Mouse (Mus musculus) MEL (cell line): ENCODE data around the gene Usp45. TPM values are rescaled to one million over a fixed set of nuclear protein-coding genes. Genes with fewer than 3 reads are reported as not detected.

Experiments
- DNase-seq: peaks from one replicate; pipeline ENCODE4 v3.0.0; 2011; ENCODE audit warnings: low read depth, low spot score
- H3K27ac ChIP-seq: 2 replicates; pipeline ENCODE4 v1.5.1; 2012; ENCODE audit warnings: low read depth, mild to moderate bottlenecking, control low read depth, low read length, moderate library complexity; ENCODE audit not compliant: control insufficient read depth
- H3K27me3 ChIP-seq, 2 experiments: fragments of 150-350 bp in 1 of 2; sonication (generic) in 1 of 2; 2 replicates each; pipeline ENCODE4 v1.6.1; 2012; ENCODE audit warnings: low read length in 2 of 2, mild to moderate bottlenecking in 2 of 2, improper control_type of control experiment in 1 of 2, moderate library complexity in 1 of 2; ENCODE audit not compliant: insufficient read depth in 2 of 2, control insufficient read depth in 1 of 2
- H3K36me3 ChIP-seq, 2 experiments: 2 replicates each; pipeline ENCODE4 v1.6.1; 2012 to 2014; ENCODE audit warnings: low read length in 2 of 2, improper control_type of control experiment in 1 of 2, inconsistent platforms in 1 of 2, mild to moderate bottlenecking in 1 of 2; ENCODE audit not compliant: insufficient read depth in 2 of 2, control insufficient read depth in 1 of 2
- H3K4me1 ChIP-seq, 2 experiments: fragments of 150-350 bp in 1 of 2; sonication (generic) in 1 of 2; 2 replicates each; pipeline ENCODE4 v1.6.1; 2012; ENCODE audit warnings: low read length in 2 of 2, improper control_type of control experiment in 1 of 2, mild to moderate bottlenecking in 1 of 2; ENCODE audit not compliant: insufficient read depth in 2 of 2, control insufficient read depth in 1 of 2
- H3K4me3 ChIP-seq, 2 experiments: fragments of 150-350 bp in 1 of 2; sonication (generic) in 1 of 2; 2 replicates each; pipeline ENCODE4 v1.5.1; 2012; ENCODE audit warnings: low read depth in 2 of 2, low read length in 2 of 2, mild to moderate bottlenecking in 2 of 2, moderate library complexity in 2 of 2, control low read depth in 1 of 2, improper control_type of control experiment in 1 of 2; ENCODE audit not compliant: control insufficient read depth in 1 of 2, insufficient read depth in 1 of 2
- H3K79me2 ChIP-seq: 2 replicates; pipeline ENCODE4 v1.6.1; 2012; ENCODE audit warnings: mild to moderate bottlenecking, low read length, moderate library complexity; ENCODE audit not compliant: control insufficient read depth, poor library complexity, insufficient read depth
- H3K9ac ChIP-seq: 2 replicates; pipeline ENCODE4 v1.6.1; 2012; ENCODE audit warnings: low read depth, mild to moderate bottlenecking, control low read depth, low read length, moderate library complexity; ENCODE audit not compliant: control insufficient read depth, poor library complexity, severe bottlenecking
- H3K9me3 ChIP-seq: fragments of 150-350 bp; sonication (generic); replicated peaks from 2 replicates; pipeline ENCODE4 v1.6.1; 2012; ENCODE audit warnings: mild to moderate bottlenecking, low read length, improper control_type of control experiment, moderate library complexity; ENCODE audit not compliant: insufficient read depth
- BHLHE40 ChIP-seq: IDR thresholded peaks from 2 replicates; pipeline ENCODE4 v1.6.1; 2012; ENCODE audit warnings: low read depth, mild to moderate bottlenecking, inconsistent platforms, low read length, improper control_type of control experiment, borderline replicate concordance
- E2F4 ChIP-seq: IDR thresholded peaks from 2 replicates; pipeline ENCODE4 v1.6.1; 2011; ENCODE audit warnings: low read depth, low read length, improper control_type of control experiment, borderline replicate concordance
- ELF1 ChIP-seq: IDR thresholded peaks from 2 replicates; pipeline ENCODE4 v1.6.1; 2014; ENCODE audit warnings: low read depth, mild to moderate bottlenecking, inconsistent platforms, low read length, improper control_type of control experiment, moderate library complexity
- EP300 ChIP-seq, 2 experiments: IDR thresholded peaks; 2 replicates each; pipeline ENCODE4 v1.6.1; 2011; ENCODE audit warnings: improper control_type of control experiment in 2 of 2, low read length in 2 of 2, low read depth in 1 of 2, mild to moderate bottlenecking in 1 of 2
- ETS1 ChIP-seq: IDR thresholded peaks from 2 replicates; pipeline ENCODE4 v1.6.1; 2012; ENCODE audit warnings: low read depth, mild to moderate bottlenecking, inconsistent platforms, low read length, improper control_type of control experiment, moderate library complexity
- HCFC1 ChIP-seq: IDR thresholded peaks from 2 replicates; pipeline ENCODE4 v1.6.1; 2012; ENCODE audit warnings: low read depth, mild to moderate bottlenecking, inconsistent platforms, low read length, improper control_type of control experiment, moderate library complexity
- MAX ChIP-seq: IDR thresholded peaks from 2 replicates; pipeline ENCODE4 v1.6.1; 2011; ENCODE audit warnings: low read length, improper control_type of control experiment
- MEF2A ChIP-seq: IDR thresholded peaks from 2 replicates; pipeline ENCODE4 v1.6.1; 2014; ENCODE audit warnings: low read depth, mild to moderate bottlenecking, inconsistent platforms, low read length, improper control_type of control experiment; ENCODE audit not compliant: poor library complexity, insufficient replicate concordance, severe bottlenecking; ENCODE audit errors: extremely low read depth
- MXI1 ChIP-seq: IDR thresholded peaks from 2 replicates; pipeline ENCODE4 v1.6.1; 2011; ENCODE audit warnings: mild to moderate bottlenecking, low read depth, low read length, improper control_type of control experiment
- MYB ChIP-seq: IDR thresholded peaks from 2 replicates; pipeline ENCODE4 v1.6.1; 2011; ENCODE audit warnings: mild to moderate bottlenecking, low read depth, low read length, improper control_type of control experiment
- NELFE ChIP-seq: IDR thresholded peaks from 2 replicates; pipeline ENCODE4 v1.6.1; 2011; ENCODE audit warnings: low read depth, low read length, improper control_type of control experiment
- POLR2A ChIP-seq, 2 experiments: IDR thresholded peaks; 2 replicates each; pipeline ENCODE4 v1.6.1; 2011 to 2012; ENCODE audit warnings: low read length in 2 of 2, mild to moderate bottlenecking in 2 of 2, control low read depth in 1 of 2, improper control_type of control experiment in 1 of 2, low read depth in 1 of 2, moderate library complexity in 1 of 2; ENCODE audit not compliant: control insufficient read depth in 1 of 2, insufficient read depth in 1 of 2, poor library complexity in 1 of 2
- RAD21 ChIP-seq: IDR thresholded peaks from 2 replicates; pipeline ENCODE4 v1.6.1; 2011; ENCODE audit warnings: mild to moderate bottlenecking, low read depth, low read length, improper control_type of control experiment
- SIN3A ChIP-seq: IDR thresholded peaks from 2 replicates; pipeline ENCODE4 v1.6.1; 2012; ENCODE audit warnings: low read length, improper control_type of control experiment, inconsistent platforms
- SMC3 ChIP-seq: IDR thresholded peaks from 2 replicates; pipeline ENCODE4 v1.6.1; 2011; ENCODE audit warnings: low read depth, low read length, improper control_type of control experiment
- TBP ChIP-seq: IDR thresholded peaks from 2 replicates; pipeline ENCODE4 v1.8.0; 2011; ENCODE audit warnings: low read depth, low read length, improper control_type of control experiment
- TCF12 ChIP-seq: IDR thresholded peaks from 2 replicates; pipeline ENCODE4 v1.6.1; 2014; ENCODE audit warnings: low read depth, mild to moderate bottlenecking, inconsistent platforms, low read length, improper control_type of control experiment, moderate library complexity
- UBTF ChIP-seq: IDR thresholded peaks from 2 replicates; pipeline ENCODE4 v1.6.1; 2012; ENCODE audit warnings: low read depth, mild to moderate bottlenecking, inconsistent platforms, low read length, improper control_type of control experiment, moderate library complexity, borderline replicate concordance; ENCODE audit not compliant: insufficient read depth
- USF1 ChIP-seq: IDR thresholded peaks from 2 replicates; pipeline ENCODE4 v1.6.1; 2014; ENCODE audit warnings: low read depth, mild to moderate bottlenecking, inconsistent platforms, low read length, improper control_type of control experiment, moderate library complexity
- USF2 ChIP-seq, 2 experiments: IDR thresholded peaks; 2 replicates each; pipeline ENCODE4 v1.6.1; 2011 to 2012; ENCODE audit warnings: improper control_type of control experiment in 2 of 2, low read length in 2 of 2, borderline replicate concordance in 1 of 2, inconsistent platforms in 1 of 2, low read depth in 1 of 2, mild to moderate bottlenecking in 1 of 2; ENCODE audit not compliant: insufficient read depth in 1 of 2
- ZMIZ1 ChIP-seq: IDR thresholded peaks from 2 replicates; pipeline ENCODE4 v1.6.1; 2012; ENCODE audit warnings: low read depth, mild to moderate bottlenecking, inconsistent platforms, low read length, improper control_type of control experiment, moderate library complexity
- polyA plus RNA-seq, 2 experiments: library from polyadenylated mRNA; stranded (reverse) in 1 of 2; unstranded in 1 of 2; fragments of >175 nt in 1 of 2; fragments of >200 nt in 1 of 2; gene quantifications; 2 replicates each; pipeline versions ENCODE4 v1.2.1 to v1.2.4; 2012; ENCODE audit warnings: low replicate concordance in 2 of 2, low read depth in 1 of 2; ENCODE audit not compliant: insufficient read length in 2 of 2, insufficient read depth in 1 of 2, missing spikeins in 1 of 2
- total RNA-seq: library from RNA; depleted of rRNA; stranded (reverse); fragments of 300-350 nt; gene quantifications from 2 replicates; pipeline ENCODE4 v1.2.3, GENCODE M21; 2012

Usp45 gene
- total and polyA plus RNA-seq, 3 experiments: 6.4 to 8.2 TPM; not detected in 1

- peak; percentile 55; the same call in 1 of the 2 replicates for TF ChIP-seq ETS1
- TF ChIP-seq E2F4: no peak; the same call in 1 of the 2 replicates
- peak; percentile 94 for TF ChIP-seq SIN3A
- TF ChIP-seq RAD21: no peak
- TF ChIP-seq TCF12: peak; percentile 88
- no peak; the same call in 1 of the 2 replicates for TF ChIP-seq SMC3
- no peak for TF ChIP-seq MYB
- TF ChIP-seq UBTF: peak; percentile 51; the same call in 1 of the 2 replicates
- no peak for TF ChIP-seq MEF2A
- TF ChIP-seq HCFC1: peak; percentile 91
- no peak for TF ChIP-seq BHLHE40
- TF ChIP-seq USF1: no peak
- peak in 1 of 2 experiments; percentile 16; a peak in 1 of 4 replicates for TF ChIP-seq EP300 (IDR thresholded peaks at IDR 0.05; ENCODE audit: low read depth in 1 of 2, low read length in 2 of 2)
- TF ChIP-seq POLR2A (IDR thresholded peaks at IDR 0.05; ENCODE audit: control insufficient read depth in 1 of 2, insufficient read depth in 1 of 2, low read depth in 1 of 2, low read length in 2 of 2, poor library complexity in 1 of 2): peak; percentile 90 to 95
- peak; percentile 84 for TF ChIP-seq ZMIZ1
- TF ChIP-seq NELFE: peak; percentile 87
- peak; percentile 73; the same call in 1 of the 2 replicates for TF ChIP-seq MAX
- peak; percentile 72 for TF ChIP-seq ELF1
- TF ChIP-seq TBP: peak; percentile 79
- no peak for TF ChIP-seq USF2 (IDR thresholded peaks at IDR 0.05; ENCODE audit: borderline replicate concordance in 1 of 2, insufficient read depth in 1 of 2, low read depth in 1 of 2, low read length in 2 of 2)
- peak; percentile 70 for TF ChIP-seq MXI1
- Histone ChIP-seq H3K36me3 (peaks cover 0 to 10% of the 10 kb centered on the region in 2 experiments; a peak in 2 of 4 replicates), H3K9me3 (no peaks in the 10 kb centered on the region), H3K4me3 (peak within 1 kb of the TSS; percentile 70 to 92), H3K27me3 (peaks cover 0 to 4% of the 10 kb centered on the region in 2 experiments; a peak in 3 of 4 replicates), H3K9ac (peak within 1 kb of the TSS; percentile 84), H3K79me2 (peaks cover 14% of the 10 kb centered on the region), H3K27ac (peak within 1 kb of the TSS; percentile 82), H3K4me1 (no peaks in the 10 kb centered on the region; a peak in 1 of 4 replicates)
- peak; percentile 95 for DNase-seq
Measured at GRCm38 (mm10) chr4:21727615-21728165, 39.3 kb upstream of the Usp45 start, which contains the start of gene Ccnc. Gene Ccnc, plus strand, starts transcription at chr4:21727701.
